Mouse (Mus musculus) layer of hippocampus, postnatal 10 days (tissue): ENCODE results near the gene Upk1b. TPM values are rescaled to one million over a fixed set of nuclear protein-coding genes. Genes with fewer than 3 reads are reported as not detected.
A peak's percentile ranks its signal among the peaks of the same experiment; 100 is the strongest.
"Not testable (repeated sequence)": the region's sequence is repeated elsewhere in the genome, so short reads cannot be mapped to it uniquely, and the experiment has no call there.

ENCODE experiments used
- DNase-seq, 2 experiments: peaks; one replicate each; pipeline ENCODE4 v3.0.0; 2021; ENCODE audit warnings: low spot score in 2 of 2
- long read RNA-seq: library from polyadenylated mRNA; stranded (forward); transcript quantifications from one replicate; pipeline ENCODE4 v2.0.0, GENCODE M21; 2023
- total RNA-seq, 2 experiments: library from RNA; stranded (reverse); gene quantifications; 2 replicates each; pipeline ENCODE4 v1.2.3; 2021

Gene Upk1b
- under 1 TPM; 0.30 to 0.80 TPM for total RNA-seq
- long read RNA-seq: 0 reads

- no peak for DNase-seq
These were observed at the start of gene Upk1b for GRCm38 (mm10) chr16:38800091-38800490. Gene Upk1b (minus strand): TSS chr16:38800328.

- no peak for DNase-seq
These were observed 28.5 kb upstream of the Upk1b start, which contains the start of gene 4930435E12Rik for GRCm38 (mm10) chr16:38828649-38829048. Gene 4930435E12Rik (minus strand): TSS chr16:38828749.

DNA sequence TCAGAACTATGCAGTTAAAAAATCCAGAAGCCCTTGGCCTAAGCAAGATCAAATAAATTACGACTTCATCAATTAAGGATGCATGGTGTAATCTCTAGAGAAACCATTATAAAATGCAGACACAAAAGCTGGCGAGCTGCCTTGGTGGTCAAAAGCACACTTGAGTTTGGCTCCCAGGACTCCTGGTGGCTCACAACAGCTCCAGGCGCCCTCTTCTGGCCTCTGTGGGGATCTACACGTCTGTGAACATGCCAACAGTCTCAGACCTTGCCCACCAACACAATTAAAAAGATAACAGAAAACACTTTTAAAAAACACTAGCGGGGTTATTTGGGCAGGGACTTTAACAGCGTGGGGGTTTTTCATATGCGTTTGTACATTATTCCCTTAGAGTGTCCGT, 12.4 kb upstream of the Upk1b start:
- peak; percentile 81 to 84 for DNase-seq

GRCm38 (mm10) chr16:38810196-38810595, 10.1 kb upstream of the Upk1b start:
- DNase-seq: no peak

GRCm38 (mm10) chr16:38807796-38808195, 7.7 kb upstream of the Upk1b start:
- not testable (repeated sequence) for DNase-seq

GRCm38 (mm10) chr16:38798957-38799450, 1.1 kb downstream of the Upk1b start:
- no peak for DNase-seq

DNA sequence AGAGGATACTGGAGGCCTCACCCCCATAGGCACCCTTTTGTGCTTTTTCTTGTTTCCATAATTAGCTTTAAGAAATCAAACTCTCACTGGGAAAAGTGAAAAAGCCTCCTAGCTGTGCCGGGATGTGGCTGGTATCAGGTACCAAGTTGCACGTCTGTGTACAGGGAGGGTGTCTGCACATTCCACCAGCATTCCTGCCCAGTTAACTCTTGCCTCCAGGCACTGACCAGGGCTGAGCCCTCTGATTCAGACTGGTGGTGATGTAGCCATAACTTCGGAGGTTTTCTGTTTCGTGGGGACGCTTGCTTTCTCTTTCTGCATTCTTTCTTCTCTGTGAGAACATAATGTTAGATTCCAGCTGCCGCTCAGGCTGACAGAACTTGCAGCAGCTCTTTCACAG, 7.0 kb downstream of the Upk1b start:
- no peak for DNase-seq

DNA sequence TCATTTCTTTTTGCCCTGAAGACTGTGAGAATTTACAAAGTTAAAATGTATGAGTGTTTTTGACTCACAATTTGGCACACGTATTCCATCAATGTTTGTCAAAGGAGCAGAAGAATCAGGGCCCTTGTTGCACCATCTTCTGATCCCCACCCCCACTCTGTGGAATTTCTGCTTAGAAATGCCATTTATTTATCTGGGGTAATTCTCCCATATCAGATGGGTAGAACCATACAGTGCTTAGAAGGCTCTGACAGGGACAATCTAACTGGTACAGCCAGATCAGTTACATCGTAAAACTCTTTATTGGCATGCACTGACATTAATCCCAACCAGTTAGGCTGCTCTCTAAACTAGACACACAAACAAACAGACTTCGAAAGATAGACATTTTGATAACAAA, 10.2 kb downstream of the Upk1b start:
- no peak for DNase-seq

DNA sequence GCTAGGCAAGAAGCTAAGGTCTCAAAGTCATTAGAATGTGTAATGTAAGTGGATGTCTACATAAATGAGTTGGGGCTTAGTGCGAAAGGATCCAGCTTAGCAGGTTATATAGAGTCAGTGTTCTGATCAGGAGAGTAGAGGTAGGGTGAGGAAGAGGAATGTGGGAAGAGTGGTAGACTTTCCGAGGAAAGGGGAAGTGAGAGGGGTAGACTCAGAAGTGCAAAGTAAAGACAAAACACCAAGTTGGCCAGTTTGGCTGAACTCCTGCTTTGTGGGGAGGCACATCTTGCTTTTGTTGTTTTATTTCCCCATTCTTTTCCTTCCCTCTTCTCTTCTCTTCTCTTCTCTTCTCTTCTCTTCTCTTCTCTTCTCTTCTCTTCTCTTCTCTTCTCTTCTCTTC, 11.1 kb downstream of the Upk1b start:
- no peak for DNase-seq

DNA sequence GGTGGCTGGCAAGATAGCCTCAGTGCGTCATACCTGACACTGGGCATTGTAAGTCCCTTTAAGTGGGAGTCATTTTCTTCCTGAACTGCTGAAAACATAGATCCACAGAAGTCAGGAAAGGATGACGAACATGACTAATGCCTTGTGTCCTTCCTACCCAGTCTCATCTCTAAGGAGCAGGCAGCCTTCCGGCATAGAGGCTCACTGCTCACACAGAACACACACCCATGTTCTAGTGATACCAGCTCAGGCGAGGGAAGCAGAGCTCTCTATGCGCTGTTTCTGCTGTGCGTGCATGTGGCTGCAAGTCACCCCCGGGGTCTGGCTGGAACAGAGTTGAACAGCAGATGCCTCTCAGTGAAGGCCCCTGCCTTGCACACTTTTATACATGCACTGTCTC, 14.8 kb downstream of the Upk1b start:
- DNase-seq: no peak

GRCm38 (mm10) chr16:38782524-38783067, 17.5 kb downstream of the Upk1b start:
- DNase-seq: no peak

GRCm38 (mm10) chr16:38781946-38782345, 18.2 kb downstream of the Upk1b start:
- no peak for DNase-seq

DNA sequence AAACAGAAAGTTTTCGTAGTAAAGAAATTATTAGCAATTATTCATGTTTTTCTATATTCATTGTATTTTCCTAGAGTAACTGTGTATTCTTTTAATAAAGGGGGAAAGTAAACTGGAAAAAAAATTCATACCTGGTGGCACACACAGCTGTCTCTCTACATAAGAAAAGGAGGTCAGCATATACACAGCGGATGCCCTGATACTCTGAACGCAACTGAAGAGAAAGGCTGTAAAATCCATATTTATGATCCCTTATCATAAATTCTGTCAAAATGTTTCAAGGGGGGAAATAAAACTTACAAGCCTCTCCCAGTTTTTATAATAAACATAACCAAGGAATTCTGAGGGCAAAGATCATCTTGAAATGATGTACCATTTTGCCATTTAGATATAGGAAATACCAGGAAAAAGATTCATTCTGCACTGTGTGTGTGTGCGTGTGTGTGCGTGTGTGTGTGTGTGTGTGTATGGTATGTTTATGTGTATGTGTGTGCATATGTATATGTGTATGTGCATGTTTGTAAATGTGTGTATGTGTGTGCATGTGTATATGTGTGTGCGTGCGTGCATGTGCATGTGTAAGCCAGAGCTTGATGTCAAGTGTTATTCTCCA, 19.1 kb downstream of the Upk1b start:
- DNase-seq: no peak

DNA sequence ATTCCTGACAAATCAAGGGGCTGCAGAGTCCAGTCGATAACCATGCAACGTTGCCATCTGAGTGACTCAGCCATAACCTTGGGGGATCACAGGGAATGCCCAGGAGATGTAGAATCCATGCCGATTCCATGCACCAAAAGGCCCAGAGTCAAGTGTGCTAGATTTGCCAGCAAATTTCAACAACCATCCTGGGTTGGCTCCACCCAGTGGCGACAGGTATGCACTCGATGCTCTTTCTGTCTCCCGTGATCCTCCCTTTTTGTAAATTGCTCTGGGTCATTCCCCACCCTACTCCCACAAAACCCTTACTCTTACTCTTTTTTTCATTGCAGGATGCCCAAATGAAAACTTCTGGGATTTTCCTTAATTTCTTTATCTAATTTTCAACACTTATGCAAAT, 23.8 kb downstream of the Upk1b start:
- no peak for DNase-seq

DNA sequence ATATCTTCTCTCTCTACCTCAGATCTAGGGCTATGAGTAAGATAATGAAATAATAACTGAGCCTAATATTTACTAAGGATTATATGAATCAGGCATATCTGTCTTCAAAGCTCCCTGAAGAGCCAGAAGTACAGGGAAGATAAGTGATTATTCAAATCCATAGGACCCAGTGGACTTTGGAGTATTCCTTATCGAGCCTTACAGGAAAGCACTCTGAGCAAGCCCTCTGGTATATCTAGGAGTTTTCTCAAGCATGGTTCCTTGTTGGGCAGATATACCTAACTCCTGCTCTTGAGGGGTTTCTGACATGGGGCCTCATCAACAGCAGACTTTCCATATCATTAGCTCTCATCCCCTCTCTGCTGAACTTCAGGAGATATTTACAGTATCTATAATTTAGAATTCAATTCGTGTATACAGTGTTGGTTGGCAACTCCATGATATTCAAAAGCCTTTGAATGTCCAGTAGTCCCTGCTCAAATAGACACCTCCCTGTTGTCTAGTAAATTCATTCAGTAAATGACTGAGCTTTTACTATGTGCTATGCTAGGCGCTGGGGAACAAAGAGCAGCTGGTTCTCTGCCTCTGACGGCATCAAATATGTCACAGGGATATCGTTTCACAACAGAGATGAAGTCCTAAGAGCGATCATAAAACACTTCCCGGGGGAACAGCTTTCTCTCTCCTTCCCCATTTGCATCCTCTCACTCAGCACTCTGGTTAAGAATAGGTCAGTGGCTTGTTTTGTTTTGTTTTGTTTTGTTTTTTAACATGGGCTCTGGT, 25.0 kb downstream of the Upk1b start:
- no peak for DNase-seq

DNA sequence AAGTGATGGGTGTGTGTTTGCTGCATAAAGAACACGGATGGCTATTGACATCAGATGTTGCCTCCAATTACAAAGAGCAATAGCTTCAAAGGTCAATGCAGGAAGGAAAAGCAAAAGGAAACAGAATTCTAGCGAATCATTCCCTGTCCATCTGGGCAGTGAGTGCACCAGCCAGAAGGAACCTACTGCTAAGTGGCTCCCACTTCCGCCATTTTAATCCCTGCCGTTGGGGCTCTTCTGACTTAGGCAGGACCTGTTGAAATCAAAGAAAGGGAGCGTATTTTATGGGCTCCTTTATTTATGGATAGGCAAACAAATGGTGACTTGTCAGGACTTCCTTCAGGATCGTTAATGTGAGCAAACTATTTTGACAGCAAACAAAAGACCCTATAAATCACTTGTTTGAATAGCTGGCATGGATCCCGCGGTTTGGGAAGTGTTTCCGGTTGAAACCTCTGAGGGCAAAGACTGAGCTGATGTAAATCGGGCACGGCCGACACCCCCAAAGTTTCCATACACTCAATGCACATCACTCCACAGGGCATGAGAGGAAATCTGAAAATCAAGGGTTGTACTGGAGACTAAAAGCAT, 27.1 kb downstream of the Upk1b start:
- no peak for DNase-seq

DNA sequence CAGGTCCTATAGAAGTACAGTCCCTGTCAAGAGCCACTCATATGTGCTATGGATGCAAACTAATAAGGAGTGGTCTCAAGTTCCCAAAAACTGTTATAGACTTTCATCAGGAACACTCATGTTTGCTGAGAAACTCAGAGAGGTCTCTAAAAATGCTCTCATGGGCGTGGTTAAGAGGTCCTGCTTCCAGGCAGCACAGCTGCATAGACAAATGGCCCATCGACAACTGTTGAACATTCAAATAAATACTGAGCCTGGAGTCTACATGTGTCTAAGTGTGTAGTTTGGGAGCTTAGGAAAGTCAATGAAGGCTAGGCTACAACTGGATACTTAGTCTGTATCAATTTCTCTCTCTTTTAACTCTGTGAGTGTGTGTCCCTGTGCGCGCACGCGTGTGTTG, 29.0 kb downstream of the Upk1b start:
- no peak for DNase-seq

- DNase-seq: no peak
These were observed 30.6 kb downstream of the Upk1b start for GRCm38 (mm10) chr16:38769529-38769928.

- no peak for DNase-seq
These were observed 31.7 kb downstream of the Upk1b start for GRCm38 (mm10) chr16:38768386-38768785.

DNA sequence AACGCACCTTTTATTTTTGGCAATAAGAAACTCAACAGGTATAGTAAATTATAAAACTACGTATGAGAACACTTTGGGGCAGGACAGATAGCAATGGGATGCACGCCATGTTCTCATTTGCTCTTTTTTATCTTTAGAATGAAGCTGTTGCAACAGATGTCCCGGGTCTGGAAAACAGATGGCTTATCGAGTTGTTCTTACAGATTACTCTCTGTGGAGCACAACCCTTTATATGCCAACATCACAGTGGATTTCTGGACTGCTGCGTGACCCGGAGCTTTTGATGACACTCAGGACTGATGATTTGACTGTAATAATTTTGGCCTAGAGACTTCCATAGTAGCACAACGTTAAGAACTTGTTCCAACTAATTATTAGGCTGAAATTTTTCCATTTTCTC, 32.4 kb downstream of the Upk1b start:
- DNase-seq: peak in 1 of 2 experiments; percentile 39

GRCm38 (mm10) chr16:38766671-38767070, 33.5 kb downstream of the Upk1b start:
- DNase-seq: no peak

- DNase-seq: no peak
These were observed 36.6 kb downstream of the Upk1b start for GRCm38 (mm10) chr16:38763508-38763907.
